Mouse (Mus musculus) cerebellum, adult 9-11 months (tissue): Measurements from ENCODE around the gene 1110065P20Rik.
A peak's percentile ranks its signal among the peaks of the same experiment; 100 is the strongest.

Source experiments
- DNase-seq: peaks from one replicate; pipeline ENCODE4 v3.0.0; 2022

1110065P20Rik gene

GRCm38 (mm10) chr4:124850933-124851658, at the start of gene 1110065P20Rik:
TSS of gene 1110065P20Rik (minus strand) at chr4:124851196.
- DNase-seq, result peak; percentile 85

DNA sequence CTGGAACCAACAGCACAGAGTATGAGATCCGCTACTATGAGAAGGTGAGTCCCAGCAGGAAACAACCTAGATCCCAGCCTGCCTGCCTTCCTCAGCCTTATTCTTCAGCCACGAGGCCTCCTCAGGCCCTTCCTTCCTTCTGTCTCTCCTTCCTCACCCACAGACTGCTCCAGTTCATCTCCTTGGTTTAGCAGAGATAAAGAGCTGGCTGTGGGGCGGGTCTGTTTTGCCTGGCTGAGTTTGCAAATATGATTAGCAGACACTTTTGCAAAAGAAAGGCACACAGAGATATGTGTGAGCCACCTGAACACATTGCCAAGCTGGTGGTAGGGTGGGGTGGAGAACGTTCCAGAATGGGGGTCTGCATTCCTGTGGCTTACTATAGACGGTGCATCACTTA, 48.9 kb upstream of the 1110065P20Rik start:
- DNase-seq, result no peak

DNA sequence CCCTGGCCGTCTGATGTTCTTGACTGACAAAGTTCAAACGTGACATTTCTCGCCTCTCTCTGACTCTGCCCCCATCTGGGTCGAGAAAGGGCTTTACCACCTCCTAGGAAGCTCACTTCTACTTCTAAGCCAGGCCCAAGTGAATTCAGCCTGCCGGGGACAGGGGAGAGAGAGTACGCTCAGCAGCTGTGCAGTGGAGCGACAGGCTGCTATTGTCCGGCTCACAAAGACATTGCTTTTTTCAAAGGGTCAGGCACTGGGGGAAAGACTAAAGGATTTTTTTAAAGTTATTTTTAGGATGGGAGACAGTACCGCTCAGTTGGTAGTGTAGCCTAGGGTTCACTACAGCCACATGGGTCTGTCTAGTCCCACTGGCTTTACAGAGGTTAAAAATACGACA, 47.4 kb upstream of the 1110065P20Rik start:
- no peak for DNase-seq

DNA sequence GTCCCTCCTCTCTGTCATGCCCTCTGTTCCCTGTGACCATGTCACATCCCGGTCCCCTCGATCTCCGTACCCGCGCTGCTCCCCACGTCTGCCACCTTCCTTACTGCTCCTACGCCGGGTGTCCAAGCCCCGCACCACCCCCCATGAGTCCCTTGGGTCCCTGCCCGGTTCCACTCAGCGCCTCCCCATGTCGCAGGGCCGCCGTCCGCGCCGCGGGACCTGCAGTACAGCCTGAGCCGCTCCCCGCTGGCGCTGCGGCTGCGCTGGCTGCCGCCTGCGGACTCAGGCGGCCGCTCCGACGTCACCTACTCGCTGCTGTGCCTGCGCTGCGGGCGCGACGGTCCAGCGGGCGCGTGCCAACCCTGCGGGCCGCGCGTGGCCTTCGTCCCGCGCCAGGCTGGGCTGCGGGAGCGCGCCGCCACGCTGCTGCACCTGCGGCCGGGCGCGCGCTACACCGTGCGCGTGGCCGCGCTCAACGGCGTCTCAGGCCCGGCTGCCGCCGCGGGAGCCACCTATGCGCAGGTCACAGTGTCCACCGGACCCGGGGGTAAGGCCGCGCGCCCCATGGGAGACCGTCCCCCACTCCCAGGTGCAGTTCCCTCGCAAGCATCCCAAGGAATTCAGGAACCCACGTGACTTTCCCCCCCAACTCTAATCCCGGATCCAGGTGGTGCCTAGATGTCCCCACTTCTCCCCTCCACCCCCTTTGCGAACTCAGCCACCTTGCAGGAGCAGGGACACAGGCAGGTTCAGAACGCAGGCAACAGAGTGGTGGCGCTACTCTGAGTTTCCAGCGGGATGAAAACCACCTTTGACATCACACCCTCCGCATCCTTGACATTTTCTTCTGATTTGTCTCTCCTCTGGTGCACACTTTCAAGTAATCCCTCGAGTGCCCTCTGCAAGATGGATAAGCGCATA, 43.8 kb upstream of the 1110065P20Rik start:
- peak; percentile 88 for DNase-seq

- peak; percentile 43 for DNase-seq
These were observed 42.8 kb upstream of the 1110065P20Rik start for GRCm38 (mm10) chr4:124893769-124894168.

- DNase-seq, result no peak
These were observed 39.8 kb upstream of the 1110065P20Rik start for GRCm38 (mm10) chr4:124890831-124891230.

DNA sequence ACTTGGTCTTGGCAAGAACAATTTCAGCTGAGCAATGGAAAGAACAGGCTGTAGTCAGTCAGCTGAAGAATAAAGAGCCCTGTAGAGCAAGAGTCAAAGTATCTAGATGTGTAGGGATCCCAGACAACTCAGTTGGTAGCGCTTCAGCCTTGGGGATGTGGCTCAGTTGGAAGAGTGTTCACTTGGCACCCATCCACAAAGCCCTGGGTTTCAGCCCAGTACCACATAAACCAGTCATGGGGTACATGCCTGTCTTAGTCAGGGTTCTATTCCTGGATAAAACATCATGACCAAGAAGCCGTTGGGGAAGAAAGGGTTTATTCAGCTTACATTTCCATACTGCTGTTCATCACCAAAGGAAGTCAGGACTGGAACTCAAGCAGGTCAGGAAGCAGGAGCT, 38.9 kb upstream of the 1110065P20Rik start:
- DNase-seq, result no peak

DNA sequence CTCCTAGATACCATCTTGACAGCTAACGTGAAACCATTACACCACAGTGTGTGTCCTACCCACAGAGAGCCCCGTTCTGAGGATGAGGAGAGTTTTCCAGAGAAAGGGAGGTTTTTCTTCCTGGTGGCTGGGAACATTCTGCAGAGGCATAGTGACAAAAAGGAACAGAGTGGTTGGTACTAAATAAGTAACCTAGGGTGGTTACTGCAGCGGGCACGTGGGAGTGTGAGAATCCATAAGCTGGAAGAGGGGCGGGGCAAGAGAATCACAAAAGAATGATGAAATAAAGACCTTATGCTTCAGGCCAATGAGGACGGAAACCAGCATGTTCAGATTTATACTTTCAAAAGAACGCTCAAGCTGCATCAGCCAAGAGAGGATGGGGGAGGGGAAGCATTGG, 37.7 kb upstream of the 1110065P20Rik start:
- no peak for DNase-seq

DNA sequence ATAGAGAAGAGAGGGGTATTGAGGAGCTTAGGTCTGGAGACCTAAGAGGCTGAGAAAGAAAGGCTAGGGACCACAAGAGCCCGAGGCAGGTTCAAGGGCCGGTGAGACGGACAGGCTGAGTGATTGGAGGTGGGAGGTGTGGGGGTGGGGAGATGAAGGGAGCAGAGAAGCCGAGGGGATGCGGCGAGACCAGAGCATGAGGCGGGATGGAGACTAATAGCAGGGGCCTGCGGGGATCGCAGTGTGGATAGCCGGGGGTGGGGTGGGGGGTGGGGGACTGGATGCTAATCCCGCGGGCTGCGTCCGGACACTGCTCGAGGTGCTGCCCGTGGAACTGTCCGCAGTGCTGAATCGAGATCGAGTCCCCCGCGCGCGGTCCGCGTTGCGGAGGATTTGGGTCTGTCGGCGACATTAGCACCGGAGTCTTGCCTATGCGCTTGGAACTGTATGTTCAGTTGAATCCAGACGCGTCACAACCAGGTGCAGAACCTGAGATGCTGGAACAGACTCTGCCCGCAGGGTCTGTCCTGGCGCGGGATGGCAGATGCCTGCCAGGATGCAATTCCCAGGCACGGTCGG, 31.2 kb upstream of the 1110065P20Rik start:
- DNase-seq, result no peak

DNA sequence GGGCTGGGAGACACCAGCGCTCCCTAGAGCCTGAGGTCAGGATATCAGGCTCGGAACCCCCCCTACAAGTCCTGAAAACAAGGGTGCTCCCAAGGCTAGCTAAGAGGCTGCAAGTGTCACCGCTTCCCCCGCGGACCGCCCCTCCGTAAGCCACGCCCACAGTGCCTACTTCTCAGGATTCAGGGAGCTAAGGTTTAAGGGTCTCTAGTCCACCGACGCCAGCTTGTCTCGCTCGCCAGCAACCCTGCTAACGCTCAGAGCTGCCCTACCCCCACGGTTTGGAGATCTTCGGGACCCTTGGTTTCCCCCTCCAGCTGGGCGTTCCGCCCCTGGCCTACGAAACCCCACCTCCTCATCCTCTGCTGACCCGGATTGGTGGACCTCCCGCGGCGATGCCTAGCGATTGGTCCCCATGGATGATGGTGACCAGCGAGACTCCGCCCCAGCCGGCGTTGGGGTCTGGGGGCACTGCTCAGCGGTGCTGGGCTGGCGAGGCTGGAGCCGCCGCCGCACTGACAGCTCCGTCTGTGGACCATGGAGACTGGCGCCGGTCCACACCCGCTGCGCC, 30.4 kb upstream of the 1110065P20Rik start:
- peak; percentile 63 for DNase-seq

- no peak for DNase-seq
These were observed 29.6 kb upstream of the 1110065P20Rik start, which contains the start of gene Epha10 for GRCm38 (mm10) chr4:124880599-124880998. TSS of gene Epha10 (plus strand) at chr4:124880899.

DNA sequence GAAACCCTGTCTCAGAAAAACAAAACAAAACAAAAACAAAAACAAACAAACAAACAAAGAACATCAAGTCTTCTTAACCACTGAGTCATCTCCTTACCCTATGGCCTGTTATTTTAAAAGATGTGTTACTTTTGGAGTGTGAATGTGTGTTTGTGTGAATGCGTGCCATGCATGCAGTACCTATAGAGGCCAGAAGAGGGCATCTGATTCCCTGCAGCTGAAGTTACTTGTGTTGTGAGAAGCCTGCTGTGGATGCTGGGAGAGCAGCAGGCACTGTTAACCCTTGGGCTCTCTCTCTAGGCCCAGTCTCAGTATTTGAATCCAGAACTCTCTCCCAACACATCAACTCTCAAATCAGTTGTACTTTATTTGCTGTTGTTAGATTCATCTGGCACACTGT, 21.7 kb upstream of the 1110065P20Rik start:
- DNase-seq, result no peak

- peak; percentile 56 for DNase-seq
These were observed 10.5 kb upstream of the 1110065P20Rik start, which contains the start of gene Maneal for GRCm38 (mm10) chr4:124861283-124862188. TSS of gene Maneal (minus strand) at chr4:124862171.

DNA sequence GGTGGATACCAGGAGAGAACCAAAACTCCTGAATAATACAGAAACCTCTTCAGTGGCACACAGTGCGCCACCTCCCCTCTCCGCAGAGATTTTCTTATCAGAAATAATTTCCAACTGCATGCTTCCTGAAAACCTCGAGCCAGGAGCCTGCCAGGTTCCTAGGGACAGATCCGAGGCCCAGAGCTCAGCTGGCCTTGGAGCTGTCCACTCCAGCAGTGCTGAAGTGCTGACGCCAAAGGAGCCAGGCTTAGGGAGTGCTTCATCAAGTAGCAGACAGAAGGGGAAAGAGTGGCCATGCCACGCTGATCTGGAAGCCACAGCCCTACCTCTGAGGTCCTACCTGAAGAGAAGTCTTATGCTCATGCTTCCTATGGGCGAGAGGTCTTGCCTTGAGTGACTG, 9.4 kb upstream of the 1110065P20Rik start:
- DNase-seq, result peak; percentile 30

GRCm38 (mm10) chr4:124858370-124858769, 7.4 kb upstream of the 1110065P20Rik start:
- peak; percentile 20 for DNase-seq

- DNase-seq, result no peak
These were observed 5.3 kb upstream of the 1110065P20Rik start for GRCm38 (mm10) chr4:124856294-124856693.

DNA sequence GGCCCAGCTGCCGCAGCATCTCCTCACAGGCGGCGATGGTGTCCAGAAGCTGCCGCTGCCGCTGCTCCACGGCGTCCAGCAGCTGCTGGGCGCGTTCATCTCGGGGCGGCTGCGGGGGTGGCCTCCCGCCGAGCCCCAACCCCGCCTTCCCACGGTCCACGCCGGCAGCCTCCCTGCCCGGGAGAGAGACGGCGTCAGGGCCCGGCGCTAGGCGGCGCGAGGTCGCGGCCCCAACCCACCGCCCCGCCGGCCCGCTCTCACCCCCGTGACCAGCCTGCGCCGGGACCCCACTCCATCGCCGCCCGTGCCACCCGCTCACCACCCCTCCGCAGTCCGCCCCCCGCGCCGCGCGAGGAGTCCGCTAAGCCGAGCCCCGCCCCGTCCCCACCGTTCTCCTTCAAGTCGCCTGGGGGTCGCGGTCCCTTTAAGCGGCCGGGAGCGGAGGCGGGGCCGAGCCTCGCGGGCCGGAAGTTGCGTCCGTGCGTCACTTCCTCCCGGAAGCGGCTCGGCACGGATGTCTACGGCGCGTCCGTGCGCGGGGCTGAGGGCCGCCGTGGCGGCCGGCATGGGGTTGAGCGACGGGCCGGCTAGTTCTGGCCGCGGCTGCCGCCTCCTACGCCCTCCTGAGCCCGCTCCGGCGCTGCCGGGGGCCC, 609 bp downstream of the 1110065P20Rik start, which contains the start of gene Yrdc:
TSS of gene Yrdc (plus strand) at position 419 of the 653 bp plus-strand sequence.
- DNase-seq, result peak; percentile 95

- peak; percentile 82 for DNase-seq
These were observed 1.2 kb downstream of the 1110065P20Rik start for GRCm38 (mm10) chr4:124849631-124850260.

DNA sequence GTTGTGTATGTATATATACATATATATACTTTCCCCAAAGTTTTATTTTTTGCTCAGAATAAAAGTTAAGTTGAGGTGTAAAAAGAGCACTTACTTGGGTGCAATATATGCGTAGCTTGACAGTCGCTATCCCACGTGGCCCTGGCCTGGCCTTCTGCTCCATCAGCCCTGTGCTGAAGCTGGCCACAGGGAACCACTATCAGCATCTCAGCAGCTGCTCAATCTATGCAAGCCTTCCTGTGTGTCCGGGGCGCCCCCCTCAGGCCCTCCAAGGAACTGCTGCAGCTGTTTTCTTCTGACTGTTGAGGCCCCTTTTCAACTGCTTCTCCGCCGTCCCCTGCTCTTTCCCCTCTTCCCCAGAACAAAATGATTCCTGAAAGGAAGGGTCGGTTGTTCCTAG, 3.4 kb downstream of the 1110065P20Rik start:
- DNase-seq, result peak; percentile 82

DNA sequence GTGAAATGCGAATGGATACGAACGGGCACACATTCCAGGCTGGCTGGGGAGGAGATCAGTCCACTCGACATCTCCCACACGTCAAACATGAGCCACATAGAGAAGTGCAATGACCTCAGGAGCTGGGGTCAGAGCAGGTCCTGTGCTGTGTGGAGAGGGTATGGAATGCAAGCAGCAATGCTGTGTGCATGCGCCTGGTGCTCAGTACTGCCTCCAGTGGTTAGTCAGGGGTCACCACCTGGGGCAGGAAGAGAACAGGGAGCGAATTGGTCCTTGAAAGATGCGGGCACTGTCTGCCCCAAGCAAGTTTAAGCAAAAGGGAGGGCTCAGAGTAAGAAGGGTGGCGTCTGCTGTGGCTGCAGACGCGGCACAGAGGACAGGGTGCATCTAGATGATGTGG, 7.5 kb downstream of the 1110065P20Rik start:
- peak; percentile 41 for DNase-seq

DNA sequence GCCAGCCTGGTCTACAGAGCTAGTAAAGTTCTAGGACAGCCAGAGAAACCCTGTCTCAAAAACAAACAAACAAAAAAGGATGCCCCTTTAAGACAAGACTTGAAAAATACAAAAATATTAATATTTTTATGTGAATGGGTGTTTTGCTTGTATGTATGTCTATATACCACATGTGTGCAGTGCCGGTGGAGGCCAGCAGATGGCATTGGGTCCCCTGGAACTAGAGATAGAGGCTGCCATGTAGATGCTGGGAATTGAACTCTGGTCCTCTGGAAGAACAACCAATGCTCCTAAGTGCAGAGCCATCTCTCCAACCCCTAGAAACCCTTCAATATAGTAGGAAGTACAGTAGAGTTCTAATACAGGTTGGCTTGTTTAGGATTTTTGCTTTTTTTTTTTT, 10.0 kb downstream of the 1110065P20Rik start:
- no peak for DNase-seq
